Mouse (Mus musculus) NIH3T3 (cell line): ENCODE measurements around the gene Pitpnm1.

Experiments
- DNase-seq: peaks from one replicate; pipeline ENCODE4 v3.0.0-alpha.2; 2012; ENCODE audit warnings: low read depth

Pitpnm1 gene

GRCm38 (mm10) chr19:4155223-4156072, 55.6 kb downstream of the Pitpnm1 start:
- DNase-seq, result no peak

- DNase-seq, result no peak
Observed at GRCm38 (mm10) chr19:4156073-4156579, 56.3 kb downstream of the Pitpnm1 start.

GRCm38 (mm10) chr19:4156771-4157170, 57.0 kb downstream of the Pitpnm1 start:
- DNase-seq, result no peak

- DNase-seq, result no peak
Observed at GRCm38 (mm10) chr19:4159049-4159448, 59.3 kb downstream of the Pitpnm1 start.

- peak; percentile 99 for DNase-seq
Observed at GRCm38 (mm10) chr19:4162646-4163542, 63.1 kb downstream of the Pitpnm1 start, which contains the start of gene Rps6kb2. TSS of gene Rps6kb2 (minus strand) at chr19:4163354.

- DNase-seq, result no peak
Observed at GRCm38 (mm10) chr19:4163543-4163887, 63.7 kb downstream of the Pitpnm1 start.
